Mouse (Mus musculus): ENCODE measurements at regions not wholly inside any gene's neighbourhood (a gene's known extent, or its start where the extent isn't known, plus 50 kb on each side); places are given as distances from the start of the nearest gene placed in this dataset.

- no peak for TF ChIP-seq CTCF (IDR thresholded peaks at IDR 0.05; ENCODE audit: insufficient read depth, low read length)
- no peak for TF ChIP-seq POLR2A (IDR thresholded peaks at IDR 0.05; ENCODE audit: borderline replicate concordance, extremely low read depth, low read depth, low read length)
These were observed 471.8 kb upstream of the Klhl1 start for GRCm38 (mm10) chr14:96990542-96991162.
